Mouse (Mus musculus): Measurements from ENCODE around the gene Mrln.
"Not testable (repeated sequence)": the region's sequence is repeated elsewhere in the genome, so short reads cannot be mapped to it uniquely, and the experiment has no call there.

Mrln gene

DNA sequence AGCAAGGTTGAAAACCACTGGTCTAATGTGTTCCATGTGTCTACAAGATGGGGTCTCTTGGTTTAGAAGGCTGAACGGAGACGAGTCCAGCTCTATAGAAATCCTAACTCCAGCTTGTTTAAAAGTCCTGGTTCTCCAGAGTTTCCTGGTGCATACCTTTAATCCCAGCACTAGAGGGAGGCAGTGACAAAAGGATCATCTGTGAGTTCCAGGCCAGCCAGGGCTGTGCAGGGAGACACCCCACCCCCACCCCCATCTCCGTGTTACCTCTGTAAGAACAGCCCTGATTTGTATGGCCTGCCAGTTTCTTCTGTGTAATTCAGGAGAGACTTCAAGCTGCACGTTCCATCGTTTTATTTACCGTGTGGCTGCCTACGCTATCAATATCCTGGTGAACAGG is 8.7 kb upstream of the Mrln start:
- DNase-seq (ENCODE audit: low read depth): no peak

- no peak for DNase-seq (ENCODE audit: low read depth)
Observed at GRCm38 (mm10) chr10:70196666-70197065, 7.8 kb upstream of the Mrln start.

DNA sequence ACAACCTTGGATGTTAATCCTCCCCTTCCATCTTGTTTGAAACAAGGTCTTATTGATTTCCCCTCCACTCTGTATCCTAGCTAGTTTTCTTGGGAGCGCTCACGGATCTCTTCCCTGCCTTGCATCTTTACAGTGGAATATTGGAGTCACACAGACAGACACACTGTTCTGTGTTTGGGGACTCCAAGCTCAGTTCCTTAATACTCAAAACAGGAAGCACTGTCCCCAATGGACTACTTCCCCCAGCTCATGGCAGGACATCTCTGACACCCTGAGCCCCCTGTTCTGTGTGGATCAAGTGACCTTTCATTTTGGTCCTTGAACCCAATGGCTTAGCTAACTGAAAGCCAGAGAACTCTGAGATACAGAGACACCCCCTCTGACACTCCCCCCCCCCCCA is 6.9 kb upstream of the Mrln start:
- no peak for DNase-seq (ENCODE audit: low read depth)

GRCm38 (mm10) chr10:70198012-70198411 is 6.5 kb upstream of the Mrln start:
- no peak for DNase-seq (ENCODE audit: low read depth)

- DNase-seq (ENCODE audit: low read depth): no peak
Observed at GRCm38 (mm10) chr10:70198951-70199463, 5.5 kb upstream of the Mrln start.

- no peak for DNase-seq (ENCODE audit: low read depth)
Observed at GRCm38 (mm10) chr10:70199466-70200210, 4.8 kb upstream of the Mrln start.

- DNase-seq (ENCODE audit: low read depth): no peak
Observed at GRCm38 (mm10) chr10:70200889-70201500, 3.5 kb upstream of the Mrln start.

DNA sequence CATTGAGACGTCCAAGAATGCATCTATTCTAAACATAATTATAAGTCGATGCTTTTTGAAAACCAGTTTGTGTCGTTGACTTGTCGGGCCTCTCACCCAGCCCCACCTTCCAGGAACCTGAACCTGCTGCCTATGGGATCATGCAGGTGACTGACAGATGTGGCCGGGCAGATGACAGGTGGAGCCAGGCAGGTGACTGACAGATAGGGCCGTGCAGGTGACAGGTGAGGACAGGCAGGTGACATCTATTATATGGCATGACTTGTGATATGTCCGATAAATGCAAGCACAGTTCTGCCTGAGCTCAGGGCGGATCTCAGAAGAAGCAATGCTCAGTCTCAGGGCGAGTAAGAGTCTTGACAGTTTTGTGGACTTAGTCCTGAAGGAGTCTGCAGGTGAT is 6.8 kb downstream of the Mrln start:
- no peak for DNase-seq (ENCODE audit: low read depth)

GRCm38 (mm10) chr10:70220971-70221370 is 16.5 kb downstream of the Mrln start:
- no peak for DNase-seq (ENCODE audit: low read depth)

DNA sequence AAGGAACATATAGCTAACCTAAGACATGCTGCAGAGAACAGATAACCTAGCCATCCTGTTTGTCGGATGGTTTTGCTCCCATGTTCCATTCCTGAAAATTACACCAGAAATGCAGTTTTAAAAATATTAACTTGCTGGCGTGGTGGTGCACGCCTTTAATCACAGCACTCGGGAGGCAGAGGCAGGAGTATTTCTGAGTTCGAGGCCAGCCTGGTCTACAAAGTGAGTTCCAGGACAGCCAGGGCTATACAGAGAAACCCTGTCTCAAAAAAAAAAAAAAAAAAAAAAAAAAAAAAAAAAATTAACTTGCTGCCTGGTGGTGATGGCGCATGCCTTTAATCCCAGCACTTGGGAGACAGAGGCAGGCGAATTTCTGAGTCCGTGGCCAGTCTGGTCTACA is 17.8 kb downstream of the Mrln start:
- DNase-seq (ENCODE audit: low read depth): not testable (repeated sequence)

DNA sequence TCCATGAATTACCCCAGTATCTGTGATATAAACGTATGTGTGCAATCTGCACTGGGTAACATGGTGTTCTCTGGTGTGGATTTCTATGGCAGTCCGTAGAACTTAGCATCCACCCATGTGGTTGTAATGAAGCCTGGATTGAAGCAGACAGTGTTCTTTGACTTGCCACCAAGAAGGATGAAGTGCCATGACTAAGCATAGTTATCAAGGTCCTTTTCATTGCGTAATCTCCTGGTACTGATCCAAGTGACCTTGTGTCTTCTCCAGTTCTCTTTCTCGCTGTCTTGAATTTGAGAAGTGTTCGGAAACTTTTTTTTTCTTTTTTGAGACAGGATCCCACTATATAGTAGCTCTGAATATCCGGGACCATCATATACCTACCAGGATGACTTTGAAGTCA is 20.1 kb downstream of the Mrln start:
- no peak for DNase-seq (ENCODE audit: low read depth)

DNA sequence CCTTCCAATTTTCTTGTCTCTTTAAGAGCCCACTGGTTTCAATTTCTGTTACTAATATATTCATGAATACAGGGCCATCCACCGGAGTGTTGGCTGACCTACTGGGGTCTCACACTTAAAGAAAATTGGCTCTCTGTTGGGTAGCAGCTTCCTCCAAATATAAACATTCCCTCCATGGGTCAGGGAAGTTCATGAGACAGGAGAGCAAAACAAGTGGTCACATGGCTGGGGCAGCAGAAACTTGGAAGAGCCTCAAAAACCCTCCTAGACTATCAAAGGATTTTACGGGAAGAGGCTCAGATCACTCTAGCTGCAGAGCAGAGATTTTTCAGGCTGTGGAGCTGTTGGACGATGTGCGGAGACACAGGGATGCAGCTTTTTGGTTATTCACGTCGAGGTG is 21.3 kb downstream of the Mrln start:
- no peak for DNase-seq (ENCODE audit: low read depth)

- DNase-seq (ENCODE audit: low read depth): no peak
Observed at GRCm38 (mm10) chr10:70226608-70227007, 22.1 kb downstream of the Mrln start.

- no peak for DNase-seq (ENCODE audit: low read depth)
Observed at GRCm38 (mm10) chr10:70230352-70230751, 25.9 kb downstream of the Mrln start.

DNA sequence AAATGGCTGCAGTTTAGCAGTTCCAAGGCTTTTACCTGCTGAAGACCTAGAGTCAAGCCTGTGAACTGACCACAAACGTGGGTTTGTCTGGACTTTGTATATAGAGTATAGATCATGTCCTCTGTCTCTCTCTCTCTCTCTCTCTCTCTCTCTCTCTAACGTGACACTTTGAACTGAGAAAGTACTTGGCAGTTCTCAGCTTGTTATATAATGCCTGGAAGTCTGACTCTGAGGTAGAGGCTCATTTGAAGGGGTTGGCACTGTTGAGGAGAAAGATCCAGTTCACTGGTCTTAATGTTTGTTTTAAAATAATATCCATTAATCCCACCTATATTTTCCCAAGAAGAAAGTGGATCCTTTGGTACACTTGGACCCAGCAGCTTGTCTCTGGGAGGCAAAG is 33.5 kb downstream of the Mrln start:
- no peak for DNase-seq (ENCODE audit: low read depth)

- DNase-seq (ENCODE audit: low read depth): no peak
Observed at GRCm38 (mm10) chr10:70242751-70243444, 38.4 kb downstream of the Mrln start.

DNA sequence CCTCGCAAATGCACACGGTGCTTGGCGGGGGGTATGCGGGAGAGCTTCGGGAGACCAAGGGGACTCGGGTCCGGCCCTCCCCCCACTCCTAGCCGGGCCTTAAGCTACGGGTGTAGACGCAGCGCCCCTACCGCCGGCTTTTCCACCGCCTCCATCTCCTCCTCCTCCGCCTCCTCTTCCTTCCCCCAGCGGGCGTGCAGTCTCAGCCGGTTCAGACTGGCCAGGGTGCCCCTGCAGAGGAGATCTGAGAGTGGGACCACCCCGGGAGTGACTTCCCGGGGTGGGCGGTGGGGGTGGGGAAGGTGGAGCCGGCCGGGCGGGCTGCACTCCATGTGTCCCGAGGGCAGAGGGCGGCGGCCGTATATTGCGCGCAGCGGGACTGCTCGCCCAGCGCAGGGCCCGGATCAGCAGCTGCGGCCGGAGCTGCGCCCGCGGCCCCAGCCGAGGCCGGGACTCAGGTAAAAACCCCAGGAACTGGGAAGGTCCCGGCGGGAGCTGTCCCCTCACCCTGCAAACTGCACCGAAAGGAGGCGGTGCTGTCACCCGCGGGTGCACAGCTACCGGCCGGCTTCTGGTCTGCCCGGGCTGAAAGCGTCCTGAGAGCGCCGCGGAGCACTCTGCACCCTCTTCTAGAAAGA is 40.6 kb downstream of the Mrln start, which contains the start of gene Slc16a9:
Gene Slc16a9 (plus strand): TSS at position 180 of the 638 bp plus-strand sequence.
- DNase-seq (ENCODE audit: low read depth): no peak

- no peak for DNase-seq (ENCODE audit: low read depth)
Observed at GRCm38 (mm10) chr10:70245559-70245945, 41.1 kb downstream of the Mrln start.

DNA sequence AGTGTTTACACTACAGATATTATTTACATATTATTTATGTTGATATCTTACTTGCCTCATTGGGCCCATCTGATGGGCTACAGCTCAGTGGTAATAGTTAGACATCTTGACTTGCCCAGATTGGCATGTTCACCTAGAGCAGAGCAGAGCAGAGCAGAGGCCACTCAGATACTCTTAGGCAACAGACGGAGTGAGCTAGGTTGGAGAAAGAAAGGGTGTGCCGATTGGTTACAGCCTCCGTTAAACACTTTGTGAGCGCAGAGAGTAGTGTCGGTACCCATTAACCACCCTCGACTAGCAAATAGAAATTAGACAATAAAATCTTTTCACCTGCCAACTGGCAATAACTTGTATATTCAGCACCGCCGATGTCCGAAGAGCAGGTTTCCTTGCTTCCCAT is 41.6 kb downstream of the Mrln start:
- no peak for DNase-seq (ENCODE audit: low read depth)

DNA sequence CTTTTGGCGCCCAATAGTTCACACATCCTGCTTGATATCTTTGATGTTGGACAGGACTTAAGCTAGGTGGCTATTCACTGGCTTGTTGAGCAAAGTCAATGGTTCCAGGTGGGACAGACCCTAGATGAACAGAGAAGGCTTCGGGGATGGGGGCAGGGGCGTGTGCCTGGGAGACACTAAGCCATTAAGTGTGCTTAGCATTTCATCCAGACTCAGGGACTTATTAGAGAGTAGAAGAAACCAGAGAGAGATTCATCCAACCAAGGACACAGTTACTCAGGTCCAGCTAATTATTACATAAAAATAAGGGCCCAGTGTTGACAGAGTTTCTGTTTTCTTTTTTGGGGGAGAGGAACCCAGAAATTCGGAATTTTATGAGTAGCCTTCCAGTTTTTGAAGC is 45.9 kb downstream of the Mrln start:
- no peak for DNase-seq (ENCODE audit: low read depth)

DNA sequence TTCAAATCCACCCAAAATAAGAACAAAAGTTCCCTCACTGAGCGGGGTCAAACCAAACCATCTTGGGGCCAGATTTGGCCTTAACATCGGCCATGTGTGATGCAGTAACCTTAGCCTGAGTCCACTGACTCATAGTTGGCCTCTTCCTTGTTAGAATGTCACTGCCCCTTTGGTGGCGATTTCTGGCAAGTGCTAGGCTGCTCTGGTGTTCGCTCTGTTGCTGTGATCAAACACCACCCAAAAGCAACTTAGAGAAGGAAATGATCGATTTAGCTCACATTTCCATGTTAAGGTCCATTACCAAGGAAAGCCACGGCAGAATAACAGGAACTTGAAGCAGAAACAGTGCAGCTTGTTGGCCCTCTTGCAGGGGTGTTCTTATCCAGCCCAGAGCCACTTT is 46.3 kb downstream of the Mrln start:
- DNase-seq (ENCODE audit: low read depth): no peak

DNA sequence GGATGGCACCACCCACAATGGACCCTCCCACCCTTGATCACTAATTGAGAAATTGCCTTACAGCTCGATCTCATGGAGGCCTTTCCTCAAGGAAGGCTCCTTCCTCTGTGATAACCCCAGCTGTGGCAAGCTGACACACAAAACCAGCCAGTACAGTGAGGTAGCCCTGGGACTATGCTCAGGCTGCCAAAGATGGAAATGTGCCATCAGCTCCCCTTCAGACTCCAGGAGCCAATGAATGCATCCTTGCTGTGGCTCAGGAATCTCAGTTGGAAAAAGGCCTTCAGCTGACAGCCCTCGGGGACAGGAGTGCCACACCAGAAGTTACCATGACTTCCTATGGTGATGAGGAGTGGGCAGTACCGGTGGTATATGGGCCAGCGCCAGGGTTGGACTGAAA is 50.2 kb downstream of the Mrln start:
- no peak for DNase-seq (ENCODE audit: low read depth)
